Mouse (Mus musculus) embryonic fibroblast, embryonic 13.5 days (primary cell): ENCODE measurements at regions not wholly inside any gene's neighbourhood (a gene's known extent, or its start where the extent isn't known, plus 50 kb on each side); places are given as distances from the start of the nearest gene placed in this dataset.

Experiments
- CTCF ChIP-seq: IDR thresholded peaks from 2 replicates; pipeline ENCODE4 v1.5.1; 2011; ENCODE audit warnings: mild to moderate bottlenecking, control low read depth, low read length, moderate library complexity, borderline replicate concordance; ENCODE audit not compliant: insufficient read depth
- POLR2A ChIP-seq: IDR thresholded peaks from 2 replicates; pipeline ENCODE4 v1.6.1; 2011; ENCODE audit warnings: low read depth, mild to moderate bottlenecking, control low read depth, low read length, moderate library complexity

GRCm38 (mm10) chr13:28786629-28787330, 166.7 kb downstream of the Sox4 start:
- no peak for TF ChIP-seq POLR2A
- TF ChIP-seq CTCF = no peak
